Mouse (Mus musculus) T-helper 1 cell (primary cell): Measurements from ENCODE around the gene Cers1.

Source experiments
- in situ Hi-C: fragments of 300-600 bp; cut with MboI, MseI; formaldehyde crosslinking; loops from one replicate; pipeline ENCODE4 v1.15.1; 2025; ENCODE audit warnings: high pct_unique_total_duplicates

Cers1 gene

DNA sequence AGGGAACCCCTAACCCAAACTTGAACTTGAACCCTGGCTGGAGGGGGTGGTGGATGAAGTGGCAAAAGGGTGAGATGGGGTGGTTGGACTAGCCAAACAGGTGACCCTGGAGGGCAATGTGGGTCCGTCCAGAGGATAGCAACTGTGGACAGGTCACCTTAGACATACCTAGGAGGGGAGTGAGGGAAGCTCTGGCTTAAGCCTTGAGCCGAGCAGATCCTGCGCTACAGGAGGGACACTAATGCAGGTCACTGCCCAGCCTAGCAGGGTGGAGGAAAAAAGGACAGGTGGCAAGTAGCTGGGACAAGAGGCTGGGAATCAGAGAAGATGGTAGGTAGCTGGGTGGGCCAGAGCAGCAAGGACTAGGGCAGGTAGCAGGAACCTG is 36.4 kb downstream of the Cers1 start:
- in situ Hi-C loops, result no loop called here

DNA sequence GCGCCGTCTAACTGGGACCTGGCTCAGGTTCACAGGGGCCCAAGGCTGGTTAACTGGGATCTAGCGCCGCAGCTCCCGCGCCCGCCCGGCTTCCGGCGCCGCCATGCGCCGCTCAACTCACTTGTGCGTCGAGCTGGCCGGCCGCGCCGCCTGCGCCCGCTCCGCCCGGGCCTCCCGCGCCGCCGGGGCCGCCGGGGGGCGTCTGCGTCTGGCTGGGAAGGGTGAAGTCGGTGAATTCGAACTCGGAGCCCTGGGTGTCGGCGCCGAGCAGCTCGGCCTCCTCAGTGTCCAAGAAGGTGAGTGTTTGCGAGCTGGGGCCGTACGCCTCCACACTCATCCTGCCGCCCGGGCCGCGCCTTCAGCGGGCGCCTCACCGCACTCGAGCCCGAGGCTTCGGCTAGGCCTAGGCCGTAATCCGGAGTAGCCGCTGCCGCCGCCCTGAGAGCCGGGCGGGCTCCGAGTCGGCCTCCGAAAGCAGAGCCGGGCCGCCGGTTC is 37.1 kb downstream of the Cers1 start:
- in situ Hi-C loops, result no loop called here

DNA sequence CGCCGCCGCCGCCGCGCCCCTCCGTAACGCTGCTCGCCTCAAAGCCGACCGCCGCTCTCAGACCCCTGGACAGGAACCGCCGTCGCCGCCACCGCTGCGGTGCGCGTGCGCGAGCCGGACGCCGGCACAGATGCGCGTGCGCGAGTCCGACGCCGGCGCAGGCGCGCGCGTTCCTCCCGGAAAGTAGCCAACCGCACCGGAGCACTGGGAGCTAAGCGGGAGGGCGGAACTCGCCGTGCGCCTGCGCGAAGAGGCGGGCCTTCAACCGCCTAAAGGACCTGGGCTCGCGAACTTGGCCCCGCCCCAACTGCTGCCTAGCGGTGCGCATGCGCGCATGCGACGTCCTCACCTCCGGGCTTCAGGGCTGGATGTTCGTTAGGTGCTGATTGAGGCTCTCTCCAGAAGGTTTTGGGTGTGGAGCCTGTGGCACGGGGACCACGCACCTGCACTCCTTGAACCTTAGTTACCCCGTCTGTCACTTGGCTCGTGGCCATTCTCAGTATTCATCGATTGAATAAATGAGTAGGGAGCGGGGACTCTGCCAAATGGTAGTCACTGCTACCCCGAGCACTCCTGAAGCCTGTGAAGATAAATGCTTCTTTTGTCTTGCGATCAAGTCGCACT is 37.7 kb downstream of the Cers1 start, which contains the start of gene Upf1:
Upf1 (minus strand) TSS at position 85 of the 624 bp plus-strand sequence.
- in situ Hi-C loops, result no loop called here

DNA sequence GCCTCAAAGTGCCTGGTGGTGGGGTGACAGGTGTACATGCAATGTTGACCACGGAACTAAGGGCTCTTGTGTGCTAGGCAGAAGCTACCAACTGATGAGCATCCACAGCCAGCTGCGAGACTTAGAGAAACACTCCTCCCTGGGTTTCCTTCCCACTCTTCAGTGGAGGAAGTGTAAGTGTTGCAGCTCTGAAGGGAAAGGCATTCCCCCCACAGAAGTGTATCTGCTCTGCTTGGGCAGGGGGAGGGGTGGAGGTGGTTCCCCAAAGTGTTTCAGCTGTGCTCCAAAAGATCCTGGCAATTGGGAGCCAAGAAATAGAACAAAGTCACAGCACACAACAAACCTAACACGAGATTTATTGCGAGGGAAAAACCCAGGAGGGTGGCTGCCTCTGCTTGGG is 38.4 kb downstream of the Cers1 start:
- in situ Hi-C loops, result no loop called here

DNA sequence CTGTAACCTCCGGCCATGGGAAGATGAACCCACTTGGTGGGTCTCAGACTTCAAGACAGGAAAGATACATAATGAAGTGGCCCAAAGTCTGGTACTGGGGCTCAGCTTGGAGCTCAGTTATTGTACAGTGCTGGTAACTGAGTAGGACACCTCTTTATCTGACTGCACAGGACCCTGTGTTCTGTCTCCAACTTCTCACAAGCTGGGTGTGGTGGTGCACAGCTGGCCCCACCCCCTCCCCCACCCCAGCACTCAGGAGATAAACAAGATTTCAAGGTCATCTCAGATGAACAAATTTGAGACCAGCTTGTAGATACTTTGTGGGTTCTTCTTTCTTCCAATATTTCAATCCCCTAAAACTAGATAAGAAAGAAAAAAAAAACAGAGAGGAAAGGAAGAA is 40.5 kb downstream of the Cers1 start:
- in situ Hi-C loops, result no loop called here

DNA sequence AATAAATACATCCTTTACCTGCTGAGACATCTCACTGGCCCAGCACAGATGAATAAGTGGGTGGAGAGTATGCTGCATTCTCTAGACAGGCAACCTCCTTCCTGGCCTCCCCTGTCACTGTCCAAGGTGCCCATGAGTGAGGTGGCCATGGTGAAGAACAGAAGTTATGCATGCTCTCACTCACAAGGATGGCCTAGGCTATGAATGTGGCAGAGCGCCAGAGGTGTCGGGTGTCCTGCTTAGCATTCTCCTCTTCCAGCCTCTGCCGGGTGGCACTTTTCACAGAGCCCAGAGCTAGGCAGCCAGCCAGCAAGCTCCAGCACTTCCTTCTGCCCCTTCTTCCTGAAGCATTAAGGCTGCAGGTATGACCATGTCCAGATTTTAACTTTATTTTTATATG is 43.8 kb downstream of the Cers1 start:
- in situ Hi-C loops, result no loop called here

DNA sequence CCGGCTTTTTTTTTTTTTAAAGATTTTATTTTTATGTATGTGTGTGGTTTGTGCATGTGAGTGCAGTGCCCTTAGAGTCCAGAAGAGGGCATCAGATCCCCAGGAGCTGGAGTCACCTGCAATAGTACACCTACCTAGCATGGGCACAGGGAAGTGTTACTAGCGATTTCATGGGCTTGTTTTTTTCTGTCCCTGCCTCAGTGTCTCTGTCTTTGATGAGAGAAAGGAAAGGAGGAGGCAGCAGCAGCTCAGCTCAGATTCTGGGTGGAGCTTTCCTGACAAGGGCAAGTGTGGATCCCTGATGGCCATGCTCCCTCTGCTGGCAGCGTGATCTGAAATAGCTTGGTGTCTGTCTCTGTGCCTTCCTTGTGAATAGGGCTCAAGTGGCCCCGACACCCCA is 45.2 kb downstream of the Cers1 start:
- in situ Hi-C loops, result no loop called here

DNA sequence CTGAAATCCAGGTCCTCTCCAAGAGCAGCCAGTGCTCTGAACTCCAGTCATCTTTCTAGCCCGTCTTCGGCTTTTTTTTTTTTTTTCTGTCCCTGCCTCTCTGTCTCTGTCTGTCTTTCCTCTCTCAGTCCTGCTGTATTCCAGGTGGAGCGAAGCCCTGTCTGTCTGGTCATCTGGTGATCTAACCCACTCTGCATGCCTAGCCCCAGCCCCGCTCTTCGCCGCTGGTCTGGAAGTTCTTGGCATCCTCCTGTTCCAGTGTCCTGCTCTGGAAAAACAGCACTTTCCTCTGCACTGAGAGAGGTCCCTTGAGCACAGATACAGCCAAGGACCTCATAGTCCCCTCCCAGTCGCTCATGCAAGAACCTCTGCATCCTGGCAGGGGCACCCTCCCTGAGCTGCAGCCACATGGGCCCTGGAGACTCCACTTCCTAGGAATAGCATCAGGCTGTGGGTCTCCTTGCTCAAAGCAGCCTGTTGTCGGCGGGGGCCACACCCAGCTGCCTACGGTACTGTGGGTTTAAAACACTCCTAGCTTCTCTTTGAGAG is 46.0 kb downstream of the Cers1 start:
- in situ Hi-C loops, result no loop called here

DNA sequence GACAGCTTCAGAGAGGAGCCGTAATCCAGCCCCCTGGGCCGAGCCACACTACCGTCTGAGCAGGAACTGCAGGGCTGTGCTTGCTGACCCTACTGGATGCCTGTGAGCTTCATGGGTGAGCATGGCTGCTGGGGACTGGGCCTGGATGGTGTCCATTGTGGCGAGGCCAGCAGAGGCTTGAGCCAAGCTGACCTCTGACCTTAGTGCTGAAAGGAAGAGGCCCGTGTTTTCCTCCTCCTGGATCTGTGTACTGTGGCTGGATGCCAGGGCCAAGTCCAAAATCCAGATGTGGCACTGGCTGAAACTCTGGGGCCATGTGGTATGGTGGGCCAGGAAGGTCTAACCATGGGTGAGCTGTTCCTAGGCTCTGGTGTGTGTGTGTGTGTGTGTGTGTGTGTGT is 48.5 kb downstream of the Cers1 start:
- in situ Hi-C loops, result no loop called here

DNA sequence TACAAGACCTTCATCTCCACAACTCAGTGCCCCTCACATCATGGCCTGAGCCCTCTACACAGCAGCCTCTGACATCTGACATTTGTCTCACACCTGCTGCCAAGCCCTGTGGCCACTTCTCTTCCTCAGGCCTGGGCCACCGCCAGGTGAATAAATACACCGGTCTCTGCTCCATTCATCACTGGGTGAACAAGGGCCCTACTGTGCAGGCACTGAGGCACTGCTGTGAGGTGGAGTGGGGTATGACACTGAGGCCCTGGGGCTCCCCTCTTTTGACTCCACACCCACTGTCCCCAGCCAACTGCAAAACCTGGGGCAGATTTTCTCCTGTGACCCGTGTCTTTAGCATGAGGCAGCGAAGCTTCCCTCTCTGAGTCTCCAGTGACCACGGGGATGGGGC is 51.0 kb downstream of the Cers1 start:
- in situ Hi-C loops, result no loop called here

DNA sequence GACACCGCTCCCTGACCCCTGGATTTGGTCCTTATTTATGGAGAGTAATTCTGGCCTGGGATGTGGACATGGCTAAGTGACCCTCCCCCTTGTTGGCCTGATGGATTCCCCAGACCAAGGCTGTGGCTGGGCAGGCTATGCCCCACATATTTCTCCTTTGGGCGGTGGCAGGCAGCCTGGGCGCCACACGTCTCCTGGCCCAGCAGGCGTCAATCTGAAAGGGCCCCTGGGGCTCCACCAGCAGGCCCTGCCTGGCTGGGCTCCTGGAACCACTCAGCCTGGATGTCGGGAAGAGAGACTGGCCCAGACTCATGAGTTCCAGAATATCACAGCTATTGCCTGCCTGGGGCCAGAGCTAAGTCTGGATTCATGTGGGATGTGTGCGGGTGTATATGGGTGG is 54.9 kb downstream of the Cers1 start:
- in situ Hi-C loops, result no loop called here

DNA sequence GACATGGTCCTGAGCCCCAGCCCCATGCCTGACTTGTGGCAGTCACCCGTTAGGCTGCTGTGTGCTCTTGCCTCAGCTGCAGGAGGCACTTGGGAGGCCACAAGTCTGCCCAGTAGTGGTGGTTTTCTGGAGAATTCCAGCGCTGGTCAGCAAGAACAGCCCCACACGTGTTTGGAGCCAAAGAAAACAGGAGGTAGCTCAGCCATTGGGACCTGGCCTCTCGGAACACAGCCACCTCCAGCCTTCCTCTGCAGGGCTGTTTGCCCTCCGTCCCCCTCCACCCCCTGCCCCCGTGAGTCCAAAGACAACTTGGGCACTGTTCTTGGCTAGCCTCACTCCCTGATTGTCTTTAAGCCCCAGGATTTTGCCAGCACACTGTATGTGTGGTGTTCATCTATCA is 56.4 kb downstream of the Cers1 start:
- in situ Hi-C loops, result no loop called here

DNA sequence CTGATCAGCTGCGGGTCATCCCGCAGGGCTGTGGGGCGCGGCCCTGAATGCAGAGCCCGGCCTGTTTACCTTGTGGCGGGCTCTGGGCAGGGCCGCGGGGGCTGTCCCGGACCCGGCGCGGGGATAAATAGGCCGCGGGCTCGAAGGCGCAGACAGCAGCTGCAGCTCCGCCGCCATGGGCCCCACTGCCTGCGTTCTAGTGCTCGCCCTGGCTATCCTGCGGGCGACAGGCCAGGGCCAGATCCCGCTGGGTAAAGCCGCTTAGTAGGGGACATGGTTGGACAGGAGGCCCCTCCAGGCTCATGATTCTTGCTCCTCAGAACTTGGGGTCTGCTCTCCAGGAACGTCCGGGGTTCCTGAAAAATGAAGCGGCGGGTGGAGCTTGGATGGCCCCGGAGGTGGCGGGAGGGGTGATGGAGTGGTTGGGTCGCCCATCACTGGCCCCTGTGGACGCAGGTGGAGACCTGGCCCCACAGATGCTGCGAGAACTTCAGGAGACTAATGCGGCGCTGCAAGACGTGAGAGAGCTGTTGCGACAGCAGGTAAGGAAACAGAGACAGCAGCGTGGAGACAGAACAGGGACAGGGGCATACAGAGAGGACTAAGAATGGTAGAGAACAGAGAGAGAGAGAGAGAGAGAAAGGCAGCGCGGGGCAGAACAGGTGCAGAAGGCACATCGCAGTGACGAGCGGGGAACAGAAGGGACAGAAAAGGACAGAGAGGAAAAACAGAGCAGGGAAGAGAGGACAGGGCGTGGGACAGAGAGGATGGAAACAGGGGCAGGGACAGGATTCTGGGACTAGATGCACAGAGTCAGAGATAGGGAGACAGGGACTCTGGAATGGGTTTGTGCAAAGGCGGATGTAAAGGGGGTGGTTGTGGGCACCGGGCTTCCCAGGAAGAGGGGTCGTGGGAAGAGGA is 58.1 kb downstream of the Cers1 start, which contains the start of gene Comp:
Comp (plus strand) TSS at position 162 of the 921 bp plus-strand sequence.
- in situ Hi-C loops, result no loop called here

DNA sequence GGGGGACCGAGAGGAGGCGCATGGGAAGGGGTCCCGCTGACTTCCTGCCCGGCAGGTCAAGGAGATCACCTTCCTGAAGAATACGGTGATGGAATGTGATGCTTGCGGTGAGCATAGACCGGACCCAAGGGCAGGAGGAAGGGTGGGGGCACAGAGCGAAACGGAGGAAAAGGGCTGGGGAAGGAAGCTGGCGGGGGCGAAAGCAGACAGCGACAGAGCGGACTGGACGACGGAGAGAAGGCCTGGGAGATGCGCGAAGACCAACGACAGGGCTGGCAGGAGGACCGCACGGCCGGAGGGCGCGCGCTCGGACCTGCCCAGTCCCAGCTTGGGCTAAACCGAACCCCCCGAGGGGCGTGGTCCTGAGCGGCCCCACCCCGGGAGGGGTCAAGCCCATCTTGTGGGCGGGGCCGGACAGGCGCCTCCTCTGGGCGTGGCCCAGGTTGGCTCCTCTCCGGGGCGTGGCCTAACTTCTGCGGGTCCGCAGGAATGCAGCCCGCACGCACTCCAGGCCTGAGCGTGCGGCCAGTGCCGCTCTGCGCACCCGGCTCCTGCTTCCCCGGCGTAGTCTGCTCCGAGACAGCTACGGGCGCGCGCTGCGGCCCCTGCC is 58.8 kb downstream of the Cers1 start:
- in situ Hi-C loops, result no loop called here

DNA sequence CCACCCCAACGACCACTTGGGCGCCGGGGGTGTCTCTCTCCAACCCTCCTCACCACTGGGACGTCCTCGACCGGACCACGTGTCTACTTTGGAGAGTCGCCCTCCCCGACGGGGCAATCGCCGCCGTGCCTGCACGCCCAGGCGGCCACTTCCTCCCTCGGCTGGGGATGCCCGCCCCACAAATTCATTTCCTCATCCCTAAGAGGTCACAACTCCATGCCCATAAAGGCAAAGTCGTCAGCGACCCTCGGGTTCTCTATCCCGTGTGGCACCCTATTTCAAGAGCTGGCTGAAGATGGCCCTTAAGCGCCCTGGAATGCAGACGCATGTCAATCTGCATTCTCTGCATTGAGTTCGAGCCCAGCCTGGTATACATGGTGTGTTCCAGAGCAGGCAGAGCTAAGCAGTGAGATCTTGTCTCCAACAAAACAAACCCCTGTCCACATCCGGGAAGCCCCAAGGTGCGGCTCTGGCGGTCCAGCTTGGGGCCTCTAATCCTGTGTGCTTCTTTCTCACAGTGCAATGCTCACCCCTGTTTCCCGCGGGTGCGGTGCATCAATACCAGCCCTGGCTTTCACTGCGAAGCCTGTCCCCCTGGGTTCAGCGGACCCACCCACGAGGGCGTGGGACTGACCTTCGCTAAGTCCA is 59.8 kb downstream of the Cers1 start:
- in situ Hi-C loops, result no loop called here

DNA sequence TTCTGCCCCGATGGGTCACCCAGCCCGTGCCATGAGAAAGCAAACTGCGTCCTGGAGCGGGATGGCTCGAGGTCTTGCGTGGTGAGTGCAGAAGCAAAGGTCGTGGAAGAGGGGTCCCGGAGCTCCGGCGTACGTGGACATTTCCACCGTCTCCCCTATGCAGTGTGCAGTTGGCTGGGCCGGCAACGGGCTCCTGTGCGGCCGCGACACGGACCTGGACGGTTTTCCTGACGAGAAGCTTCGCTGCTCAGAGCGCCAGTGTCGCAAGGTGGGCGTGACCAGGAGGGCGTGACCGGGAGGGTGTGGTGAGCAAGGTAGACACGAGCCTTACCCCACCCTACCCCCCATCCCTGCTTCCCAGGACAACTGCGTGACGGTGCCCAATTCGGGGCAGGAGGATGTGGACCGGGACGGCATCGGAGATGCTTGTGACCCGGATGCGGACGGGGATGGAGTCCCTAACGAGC is 60.7 kb downstream of the Cers1 start:
- in situ Hi-C loops, result no loop called here

DNA sequence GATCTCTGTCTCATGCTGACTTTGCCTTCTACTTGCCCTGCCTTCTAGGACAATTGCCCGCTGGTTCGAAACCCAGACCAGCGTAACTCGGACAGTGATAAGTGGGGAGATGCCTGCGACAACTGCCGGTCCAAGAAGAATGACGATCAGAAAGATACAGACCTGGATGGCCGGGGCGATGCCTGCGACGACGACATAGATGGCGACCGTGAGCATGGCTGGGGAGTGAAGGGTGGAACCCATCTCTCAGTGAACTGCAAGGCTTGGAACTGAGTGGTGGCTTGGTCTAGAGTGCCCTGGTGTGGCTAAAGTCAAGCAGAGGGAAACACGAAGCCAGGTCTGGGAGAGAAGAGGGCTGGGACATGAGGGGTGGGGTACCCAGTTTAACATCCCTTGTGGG is 61.5 kb downstream of the Cers1 start:
- in situ Hi-C loops, result no loop called here

DNA sequence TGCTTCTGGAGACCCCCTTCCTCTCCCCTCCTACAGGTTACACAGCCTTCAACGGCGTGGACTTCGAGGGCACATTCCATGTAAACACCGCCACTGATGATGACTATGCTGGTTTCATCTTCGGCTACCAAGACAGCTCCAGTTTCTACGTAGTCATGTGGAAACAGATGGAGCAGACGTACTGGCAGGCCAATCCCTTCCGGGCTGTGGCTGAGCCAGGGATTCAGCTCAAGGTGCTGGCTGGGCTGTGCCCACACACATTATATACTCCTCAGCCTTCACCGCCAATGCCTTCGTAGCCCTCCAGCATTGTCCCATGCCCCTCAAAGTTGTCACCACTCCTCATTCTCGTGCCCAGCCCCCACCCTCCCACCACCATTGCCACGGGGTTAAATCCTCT is 64.5 kb downstream of the Cers1 start:
- in situ Hi-C loops, result no loop called here
